Mouse (Mus musculus): Measurements from ENCODE around the gene Paqr9.
"Not testable (repeated sequence)": the region's sequence is repeated elsewhere in the genome, so short reads cannot be mapped to it uniquely, and the experiment has no call there.

DNA sequence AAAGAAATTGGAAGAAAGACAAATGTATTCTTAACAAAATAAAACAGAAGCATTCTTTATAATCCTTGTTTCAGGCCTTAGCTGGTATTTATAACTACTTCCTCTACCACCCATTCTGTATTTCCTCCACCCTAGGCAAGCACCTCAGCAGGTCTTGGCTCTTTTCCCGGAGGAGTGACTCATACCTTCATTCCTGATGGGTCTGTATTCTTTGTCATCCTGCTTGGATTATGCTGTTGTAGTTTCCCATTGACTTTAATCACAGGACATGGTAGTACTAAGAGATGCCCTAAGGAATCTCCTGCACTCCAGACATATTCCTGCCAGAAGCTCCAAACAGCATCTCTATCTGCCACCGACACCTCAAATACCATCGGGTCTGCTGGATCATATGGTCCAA, 45.1 kb upstream of the Paqr9 start:
- TF ChIP-seq CTCF (IDR thresholded peaks at IDR 0.05; ENCODE audit: control insufficient read depth, insufficient read depth, insufficient replicate concordance, low read depth, low read length); POLR2A (IDR thresholded peaks at IDR 0.05; ENCODE audit: control insufficient read depth, low read depth, low read length): not testable (repeated sequence)

Measured in testis, adult 2 months (tissue).